Mouse (Mus musculus) liver, embryonic 14.5 days (tissue): ENCODE measurements around the gene Fitm1.
A peak's percentile ranks its signal among the peaks of the same experiment; 100 is the strongest.

Experiments used
- CTCF ChIP-seq: IDR thresholded peaks from 2 replicates; pipeline ENCODE4 v1.5.1; 2016; ENCODE audit warnings: antibody characterized with exemption, low read depth, control low read depth
- EP300 ChIP-seq: IDR thresholded peaks from 2 replicates; pipeline ENCODE4 v1.6.1; 2016; ENCODE audit warnings: antibody characterized with exemption, low read depth

GRCm38 (mm10) chr14:55542268-55542667 lies 33.1 kb upstream of the Fitm1 start:
- TF ChIP-seq CTCF: peak; percentile 36; the same call in 1 of the 2 replicates
- TF ChIP-seq EP300: 0 out of 2 replicates have a peak, but pooled peaks have one; percentile 28
